Mouse (Mus musculus) lung, postnatal 25 days (tissue): ENCODE data around the gene Cox19.

Experiments
- DNase-seq: peaks from one replicate; pipeline ENCODE4 v3.0.0; 2022; ENCODE audit warnings: low spot score

The Cox19 gene

DNA sequence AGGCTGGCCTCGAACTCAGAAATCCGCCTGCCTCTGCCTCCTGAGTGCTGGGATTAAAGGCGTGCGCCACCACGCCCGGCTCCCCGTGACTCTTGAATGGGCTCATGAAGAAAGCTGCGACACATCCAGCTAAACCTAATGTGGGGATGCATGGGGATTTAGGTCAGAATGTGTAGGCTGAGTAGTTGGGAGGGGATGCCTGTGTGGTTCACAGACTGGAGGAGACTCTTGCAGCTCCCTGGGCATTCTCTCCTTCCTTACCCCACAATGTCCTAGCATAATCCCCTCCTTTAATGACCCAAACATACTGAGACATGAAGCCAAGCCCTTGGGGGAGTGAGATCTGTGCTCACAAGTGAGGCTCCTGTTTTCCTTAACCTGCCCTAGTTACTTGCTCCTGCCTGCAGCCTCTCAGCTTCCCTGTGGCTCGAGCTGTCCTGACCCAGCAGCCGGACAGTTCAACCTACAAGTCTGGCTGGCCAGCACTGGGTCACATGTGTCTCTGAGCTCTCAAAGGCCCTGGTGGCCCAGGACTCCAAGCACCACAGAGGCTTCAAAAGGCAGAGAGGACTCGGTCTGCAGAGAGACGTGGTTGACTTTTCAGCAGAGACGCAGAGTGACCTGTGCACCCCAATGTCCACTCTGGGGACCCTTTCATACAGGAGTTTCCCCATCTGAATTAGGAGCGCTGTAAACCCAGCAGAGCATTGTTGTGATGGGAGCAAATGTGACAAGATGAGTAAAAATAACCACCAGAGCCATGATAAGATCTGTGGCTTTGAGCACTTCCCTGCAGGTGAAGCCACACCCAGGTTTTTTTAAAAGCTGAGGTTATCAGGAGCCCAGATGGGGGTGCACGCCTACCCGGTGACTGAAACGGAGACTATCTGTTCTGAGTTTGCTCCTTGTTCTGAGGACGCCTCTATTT, 30.6 kb upstream of the Cox19 start:
- peak; percentile 71 for DNase-seq

DNA sequence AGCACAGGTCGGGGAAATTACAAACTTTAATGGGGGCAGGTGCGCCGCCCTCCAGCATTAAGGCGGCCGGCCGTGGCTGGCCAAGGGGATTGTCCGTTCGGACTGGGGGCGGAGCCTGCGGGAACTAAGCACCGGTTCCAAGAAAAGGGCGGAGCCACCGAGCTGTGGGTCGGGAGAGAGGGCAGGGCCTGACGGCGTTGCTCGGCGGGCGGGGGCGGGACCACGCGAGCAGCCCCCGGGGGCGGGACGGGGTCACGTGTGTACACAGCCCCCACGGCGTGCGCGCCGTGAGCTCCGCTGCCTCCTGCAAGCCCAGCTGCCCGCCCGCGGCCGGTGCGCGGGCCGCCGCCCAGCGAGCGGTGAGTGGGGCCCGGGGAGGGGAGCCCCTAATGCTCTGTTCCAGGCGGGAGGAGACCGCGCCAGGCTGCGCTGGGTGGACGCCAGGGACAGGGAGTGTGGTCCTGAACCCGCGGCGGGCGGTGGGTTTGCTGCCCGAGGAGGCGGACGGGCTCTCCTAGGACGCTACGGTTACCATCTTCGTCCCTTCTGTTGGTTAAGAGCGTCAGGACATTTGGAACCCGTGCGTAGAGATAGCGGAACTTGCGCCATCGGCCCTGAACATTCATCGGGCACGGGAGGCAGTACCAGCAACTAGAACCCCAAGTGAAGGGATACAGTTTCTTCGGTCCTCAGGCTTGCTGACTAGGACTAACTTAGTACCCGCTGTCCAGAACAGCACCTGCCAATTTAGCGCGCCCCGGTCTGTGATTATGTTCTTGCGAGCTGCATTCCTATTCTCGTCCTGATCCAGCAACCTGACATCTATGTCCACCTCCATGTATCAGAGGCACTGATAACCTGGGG, 29.4 kb upstream of the Cox19 start:
- peak; percentile 98 for DNase-seq

DNA sequence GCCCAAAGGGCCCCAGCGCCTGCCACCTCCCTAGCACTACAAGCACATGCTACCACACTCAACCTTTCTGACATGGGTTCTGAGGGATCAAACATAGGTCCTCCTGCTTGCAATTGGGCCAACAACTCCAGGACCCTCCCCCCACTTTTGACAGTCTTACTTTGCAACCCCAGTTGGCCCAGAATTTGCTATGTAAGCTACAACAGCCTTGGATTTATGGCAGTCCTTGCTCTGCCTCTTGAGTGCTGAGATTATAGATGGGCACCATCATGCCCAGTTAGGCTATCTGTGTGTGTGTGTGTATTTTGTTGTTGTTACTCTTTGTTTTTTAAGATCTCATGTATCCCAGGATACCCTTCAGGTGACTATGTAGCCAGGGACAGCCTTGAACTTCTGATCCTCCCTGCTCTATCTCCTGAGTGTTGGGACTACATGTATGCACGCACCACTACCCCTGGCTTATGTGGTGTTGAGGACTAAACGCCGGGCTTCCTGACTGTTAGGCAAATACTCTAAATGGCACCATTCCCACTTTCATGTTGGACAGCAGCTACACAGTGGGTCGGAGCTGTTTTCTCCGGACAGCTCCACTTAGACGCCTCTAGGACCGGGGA, 28.7 kb upstream of the Cox19 start:
- DNase-seq: no peak

DNA sequence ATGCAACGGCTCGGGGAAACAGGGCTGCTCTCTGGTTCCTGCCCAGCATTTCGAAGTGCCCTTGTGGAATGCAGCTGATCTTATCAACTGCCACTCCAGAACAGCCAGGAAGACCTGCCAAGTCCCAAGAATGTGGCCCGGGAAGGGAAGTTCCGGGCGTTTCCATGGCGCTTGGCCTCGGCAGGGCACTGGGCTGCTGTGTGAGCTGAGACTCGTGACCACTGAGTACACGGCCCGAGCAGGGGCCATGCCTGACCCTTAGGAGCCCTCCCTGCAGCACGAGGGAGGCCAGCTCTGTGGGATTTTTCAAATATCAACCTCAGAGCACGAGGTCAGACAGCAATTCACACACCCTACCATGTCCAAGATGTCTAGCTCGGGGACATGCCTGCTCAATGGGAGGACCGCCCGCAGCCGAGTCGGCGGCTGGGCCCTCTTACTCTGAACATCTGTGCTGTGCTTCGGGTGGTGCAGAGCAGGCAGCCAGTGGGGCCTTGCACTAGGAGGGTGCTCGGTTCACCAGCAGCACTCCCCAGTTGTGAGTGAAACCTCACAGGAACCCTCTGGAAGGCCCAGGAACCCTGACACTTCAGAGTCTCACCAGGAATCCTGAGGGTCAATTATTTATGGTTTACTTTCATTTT, 27.9 kb upstream of the Cox19 start:
- DNase-seq: peak; percentile 96

DNA sequence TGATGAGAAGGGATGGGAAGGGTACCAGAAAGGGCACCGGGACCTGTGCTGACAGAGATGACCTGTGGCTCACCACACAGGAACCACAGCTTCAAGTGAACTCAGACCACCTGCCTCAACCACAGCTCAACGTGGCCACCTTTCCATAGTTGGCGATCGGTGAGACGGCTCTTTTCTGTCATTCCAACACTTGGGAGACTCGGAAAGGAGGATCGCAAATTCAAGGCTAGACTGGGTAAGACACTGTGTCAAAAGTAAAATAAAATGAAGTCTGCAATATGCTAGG, 27.0 kb upstream of the Cox19 start:
- DNase-seq: no peak

DNA sequence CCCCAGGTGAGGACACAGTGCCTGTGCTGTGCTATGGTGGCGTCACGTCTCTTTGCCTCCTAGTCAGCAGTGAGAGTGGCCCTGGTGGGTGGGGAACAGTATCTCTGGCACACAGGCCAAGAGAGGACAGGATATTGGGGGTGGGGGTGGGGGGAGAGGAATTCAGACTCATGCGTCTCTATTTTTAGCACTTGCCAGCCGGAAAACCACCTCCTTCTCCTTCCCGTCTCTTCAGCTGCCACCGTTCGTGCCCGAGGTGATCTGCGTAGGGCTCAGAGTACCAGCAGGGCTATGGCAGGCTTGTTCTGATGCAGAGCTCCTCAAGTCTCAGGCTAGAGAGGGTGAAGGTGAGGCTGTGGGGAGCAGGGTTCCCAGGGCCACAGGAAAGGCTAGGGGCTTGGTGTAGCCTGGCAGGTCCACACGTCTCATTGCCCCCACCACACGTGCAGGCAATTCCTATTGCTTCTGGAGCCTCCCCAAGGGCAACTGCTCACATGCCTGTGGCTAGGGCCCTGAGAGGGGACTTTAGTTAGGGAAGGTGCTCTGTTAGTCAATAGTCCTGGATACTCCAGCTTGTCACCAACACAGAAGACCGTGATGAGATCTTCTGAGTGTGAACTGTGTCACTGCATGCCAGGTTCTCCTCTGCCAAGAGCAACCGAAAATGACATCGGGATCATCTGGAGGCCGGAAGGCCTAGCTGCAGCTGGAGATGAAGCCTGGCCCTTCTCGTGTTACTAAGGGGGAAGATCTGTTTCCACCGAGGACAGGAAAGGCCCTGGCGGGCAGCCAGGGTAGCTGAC, 26.5 kb upstream of the Cox19 start, which contains the start of gene Gpr146:
Gene Gpr146, plus strand, starts transcription at position 230 of the 803 bp plus-strand sequence.
- DNase-seq: peak; percentile 85

DNA sequence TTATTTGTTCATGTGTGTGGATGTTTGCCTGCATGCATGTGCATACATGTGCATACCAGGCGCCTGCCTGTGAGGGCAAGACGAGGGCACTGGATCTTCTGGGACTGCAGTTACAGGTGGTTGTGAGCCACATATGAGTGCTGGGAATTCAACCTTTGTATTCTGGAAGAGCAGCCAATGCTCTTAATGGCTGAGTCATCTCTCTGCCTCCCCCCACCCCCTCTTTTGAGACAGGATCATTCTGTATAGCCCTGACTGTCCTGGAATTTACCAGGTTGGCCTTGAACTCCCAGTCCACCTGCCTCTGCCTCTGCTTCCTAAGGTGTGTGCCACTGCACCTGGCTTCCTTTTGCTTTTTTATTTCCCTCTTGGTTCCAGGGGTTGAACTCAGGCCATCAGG, 23.6 kb upstream of the Cox19 start:
- DNase-seq: no peak

DNA sequence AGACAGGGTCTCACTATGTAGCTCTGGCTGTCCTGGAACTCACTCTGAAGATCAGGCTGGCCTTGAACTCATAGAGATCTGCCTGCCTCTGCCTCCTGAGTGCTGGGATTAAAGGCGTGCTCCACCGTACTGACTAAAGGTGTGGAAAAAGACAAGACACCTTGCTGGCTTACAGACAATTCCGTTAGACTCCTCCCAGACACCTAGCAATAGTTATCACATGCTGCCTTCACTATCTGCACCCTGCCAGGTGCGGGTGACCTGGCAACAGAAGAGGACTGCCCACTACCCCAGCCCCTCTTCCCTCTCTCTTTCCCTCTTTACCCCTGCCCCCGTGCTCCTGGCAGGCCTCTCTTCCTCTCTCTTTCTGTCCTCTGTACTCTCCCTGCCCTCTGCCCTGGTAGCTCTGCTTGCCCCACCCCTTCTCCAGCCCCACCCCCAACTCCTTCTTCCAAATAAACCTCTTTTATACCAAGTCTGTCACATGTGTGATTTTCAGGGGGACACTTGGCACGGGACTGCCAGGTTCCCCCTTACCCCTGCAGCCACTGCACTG, 22.7 kb upstream of the Cox19 start:
- no peak for DNase-seq

DNA sequence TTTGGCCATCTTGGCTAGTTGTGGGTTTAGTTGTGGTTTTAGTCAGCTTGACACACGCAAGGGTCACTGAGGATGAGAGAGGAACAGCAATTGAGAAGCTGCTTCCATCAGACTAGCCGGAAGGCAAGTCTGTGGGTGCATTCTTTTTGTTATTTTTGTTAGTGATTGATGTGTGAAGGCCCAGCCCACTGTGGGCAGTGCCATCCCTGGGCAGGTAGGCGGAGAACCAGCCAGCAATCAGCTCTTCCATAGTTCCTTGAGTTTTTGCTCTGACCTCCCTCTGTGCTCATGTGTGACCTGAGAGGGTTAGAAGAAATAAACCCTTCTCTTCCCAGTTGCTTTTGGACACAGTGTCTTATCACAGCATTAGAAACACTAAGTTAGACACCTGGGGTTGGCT, 21.9 kb upstream of the Cox19 start:
- no peak for DNase-seq

DNA sequence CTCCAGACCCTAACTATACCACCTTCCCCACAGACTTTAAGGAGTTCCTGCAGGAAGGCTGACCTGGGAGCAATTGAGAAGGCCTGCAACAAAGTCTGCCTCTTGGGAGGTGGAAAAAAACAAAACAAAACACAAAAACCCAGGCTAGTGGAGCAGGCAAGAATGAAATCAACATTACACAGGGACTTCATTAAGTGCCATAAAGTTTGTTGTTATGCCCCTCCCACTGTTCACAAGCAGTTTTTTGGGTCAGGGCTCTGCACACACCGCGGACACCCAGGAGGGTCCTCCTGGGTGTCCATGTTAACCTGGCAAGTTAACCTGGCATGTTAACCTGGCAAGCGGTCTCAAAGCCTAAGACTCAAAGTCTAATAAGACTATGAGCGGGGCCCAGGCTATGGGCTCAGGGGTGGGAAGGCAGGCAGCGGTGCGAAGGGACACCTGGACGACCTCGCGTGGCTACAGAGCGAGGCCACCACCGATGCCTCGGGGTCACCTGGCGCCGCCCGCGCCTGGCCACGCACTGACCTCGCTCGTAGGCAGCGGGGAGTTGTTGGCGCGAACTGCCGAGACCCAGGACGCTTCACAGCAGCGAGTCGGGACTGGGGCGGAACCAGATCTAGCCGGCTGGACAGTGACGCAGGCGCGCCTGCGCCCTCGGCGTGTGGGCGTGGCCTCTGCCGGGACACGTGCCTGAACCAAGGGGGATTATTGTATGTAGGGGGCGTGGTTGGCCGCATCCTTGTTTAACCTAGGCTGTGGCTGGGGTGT, 20.6 kb upstream of the Cox19 start:
- peak; percentile 94 for DNase-seq

DNA sequence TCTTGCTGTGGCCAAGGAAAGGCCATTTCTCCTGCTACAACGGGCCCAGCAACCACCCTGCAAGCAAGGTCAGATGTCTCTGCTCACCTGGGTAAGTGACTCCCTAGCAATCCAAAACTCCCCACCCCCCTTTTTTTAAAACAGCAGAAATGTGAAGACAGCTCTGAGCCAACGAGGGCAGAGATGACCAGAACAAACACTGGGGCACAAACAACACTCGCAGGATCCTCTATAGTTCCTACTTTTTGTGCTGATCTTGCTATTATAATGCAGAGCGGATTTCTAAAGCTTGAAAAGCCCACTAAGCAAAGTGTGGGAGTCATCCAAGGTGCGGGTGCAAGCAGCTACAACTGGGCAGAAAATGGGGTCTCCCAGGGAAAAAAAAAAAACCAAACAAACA, 19.9 kb upstream of the Cox19 start:
- no peak for DNase-seq

DNA sequence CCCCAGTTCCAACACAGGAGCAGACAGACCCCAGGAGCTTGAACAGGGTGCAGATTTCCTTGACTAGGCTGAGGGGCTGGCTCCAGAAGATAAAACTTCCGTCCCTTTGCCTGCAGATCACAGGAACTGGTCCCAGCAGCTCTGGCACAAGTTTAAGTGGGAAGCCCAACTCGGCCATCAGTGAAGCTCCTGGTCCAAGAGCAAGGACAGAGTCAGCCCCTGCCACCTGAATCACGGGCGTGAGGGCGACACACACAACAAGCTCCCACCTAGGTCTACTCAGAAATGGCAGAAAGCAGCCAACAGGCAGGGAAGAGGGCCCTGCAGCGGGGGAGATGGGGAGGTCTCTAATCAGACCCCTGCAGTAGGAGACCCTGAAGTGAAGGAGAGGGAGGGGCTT, 19.1 kb upstream of the Cox19 start:
- DNase-seq: no peak

DNA sequence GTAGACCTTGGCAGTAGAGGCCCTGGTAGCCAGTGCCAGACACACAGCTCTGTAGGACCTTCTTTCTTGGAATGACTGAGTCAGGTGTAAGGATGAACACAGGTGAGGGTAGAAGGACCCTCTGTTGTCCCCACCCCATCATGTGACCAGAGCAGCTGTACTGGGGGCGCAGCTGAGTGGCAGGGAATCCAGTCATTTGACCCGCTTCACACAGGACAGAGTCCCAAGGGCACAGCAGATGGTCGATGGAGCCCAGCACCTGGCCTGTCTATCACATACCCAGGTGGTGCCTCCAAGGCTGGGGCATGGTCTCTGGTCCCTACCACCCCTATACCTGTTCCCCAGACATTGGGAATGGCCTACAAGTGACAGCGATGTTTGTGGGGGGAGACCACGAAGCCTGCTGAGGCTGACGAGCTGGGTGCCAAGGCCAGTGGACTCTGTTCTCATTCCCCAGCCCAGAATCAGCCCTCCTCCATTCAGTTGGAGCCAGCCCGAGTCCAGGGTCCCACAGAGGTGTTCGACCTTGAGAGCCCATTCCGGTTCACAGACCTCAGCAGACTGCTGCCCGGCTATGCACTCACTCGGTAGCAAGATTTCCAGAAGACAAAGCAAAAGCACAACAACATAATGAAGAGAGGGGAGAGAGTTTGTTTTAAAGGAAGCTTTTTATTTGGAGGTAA, 17.6 kb upstream of the Cox19 start:
- no peak for DNase-seq

DNA sequence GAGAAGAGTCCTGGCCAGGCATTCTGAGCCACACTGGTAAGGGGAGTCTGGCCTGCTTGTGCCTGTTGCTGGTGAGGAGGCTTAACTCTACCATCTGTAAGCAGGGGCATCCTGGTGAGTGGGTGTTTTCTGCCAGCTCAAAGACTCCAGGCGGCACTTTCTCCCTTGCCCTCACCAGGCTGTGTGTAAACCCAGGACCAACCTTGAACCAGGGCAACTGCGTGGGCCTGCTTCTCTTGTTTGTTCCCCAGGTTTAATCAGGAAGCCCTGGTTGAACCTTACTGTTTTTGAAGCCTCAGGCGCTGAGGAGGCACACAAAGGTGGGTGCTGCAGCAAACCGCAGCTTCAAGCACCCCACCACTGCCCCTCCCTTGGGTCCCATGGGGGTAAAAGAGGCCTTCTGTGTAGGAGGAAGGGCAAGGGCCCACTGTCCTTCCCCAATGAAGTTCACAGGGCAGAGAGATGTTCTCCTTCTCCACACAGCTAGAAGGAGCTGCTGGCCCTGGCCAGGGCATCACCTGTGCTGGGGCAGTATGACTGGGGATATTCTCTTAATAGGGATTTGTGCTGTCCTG, 16.8 kb upstream of the Cox19 start:
- peak; percentile 49 for DNase-seq

DNA sequence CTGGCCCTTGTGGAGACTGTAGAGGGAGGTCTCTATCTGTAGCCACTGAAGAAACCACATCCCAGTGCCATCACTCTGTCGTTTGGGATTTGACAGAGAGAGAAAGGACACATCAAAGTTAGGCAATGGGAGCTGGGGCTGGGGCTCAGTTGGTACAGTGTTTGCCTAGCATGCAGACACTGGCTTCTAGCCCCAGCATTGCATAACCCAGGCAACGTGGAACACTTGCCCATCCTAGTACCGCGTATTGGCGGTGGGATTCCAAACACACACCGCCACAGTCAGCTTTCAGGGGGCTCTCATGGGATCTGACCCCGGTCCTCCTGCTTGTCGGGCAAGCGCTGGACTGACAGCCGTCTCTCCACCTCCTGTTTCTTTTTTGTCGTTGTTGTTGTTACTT, 15.3 kb upstream of the Cox19 start:
- no peak for DNase-seq

DNA sequence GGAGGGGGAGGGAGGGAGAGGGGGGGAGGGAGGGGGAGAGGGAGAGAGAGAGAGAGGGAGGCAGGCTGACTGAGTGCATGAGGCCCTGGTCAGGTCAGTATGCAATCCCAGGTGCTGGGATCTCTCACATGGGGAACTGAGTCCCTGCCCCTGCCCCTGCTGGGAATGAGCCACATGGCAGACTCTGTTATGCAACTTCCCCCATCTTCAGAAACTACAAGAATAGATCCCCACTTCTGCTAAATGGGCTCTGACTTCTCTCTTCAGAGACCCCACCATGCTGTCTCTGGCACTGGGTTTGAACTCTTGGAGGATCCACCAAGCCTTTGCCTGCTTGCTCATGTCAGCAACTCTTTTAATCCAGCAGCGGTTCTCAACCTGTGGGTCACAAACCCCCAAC, 14.6 kb upstream of the Cox19 start:
- peak; percentile 56 for DNase-seq

DNA sequence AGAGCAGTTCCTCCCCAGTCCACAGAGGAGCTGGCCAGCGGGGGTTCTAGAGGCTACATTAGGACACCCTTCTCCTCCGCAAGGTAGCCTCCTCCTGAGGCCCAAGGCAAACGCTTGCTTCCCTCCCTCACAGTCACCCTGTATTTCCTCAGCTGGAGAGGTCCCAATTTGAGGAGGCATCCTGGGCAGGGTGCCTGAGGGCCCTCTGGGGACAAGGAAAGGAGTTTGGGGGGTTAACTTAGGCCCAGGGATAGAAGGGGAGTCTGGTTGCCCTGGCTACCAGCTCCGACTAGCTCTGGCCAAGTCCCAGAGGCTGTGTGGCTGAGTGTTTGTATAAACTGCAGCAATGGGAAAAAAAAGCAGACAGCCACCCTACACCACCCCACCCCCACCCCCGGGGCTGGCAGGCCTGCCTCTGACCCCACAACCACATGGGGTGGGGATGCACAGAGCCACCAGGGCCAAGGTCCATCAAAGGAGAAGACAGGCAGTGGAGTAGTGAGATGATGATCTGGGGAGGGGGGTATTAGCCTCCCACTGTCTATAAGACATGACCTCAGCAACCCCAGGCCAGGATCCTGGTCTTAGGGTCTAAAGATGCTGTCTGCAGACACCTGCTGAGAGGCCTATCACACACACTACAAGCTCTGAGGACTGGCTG, 13.8 kb upstream of the Cox19 start:
- peak; percentile 61 for DNase-seq

DNA sequence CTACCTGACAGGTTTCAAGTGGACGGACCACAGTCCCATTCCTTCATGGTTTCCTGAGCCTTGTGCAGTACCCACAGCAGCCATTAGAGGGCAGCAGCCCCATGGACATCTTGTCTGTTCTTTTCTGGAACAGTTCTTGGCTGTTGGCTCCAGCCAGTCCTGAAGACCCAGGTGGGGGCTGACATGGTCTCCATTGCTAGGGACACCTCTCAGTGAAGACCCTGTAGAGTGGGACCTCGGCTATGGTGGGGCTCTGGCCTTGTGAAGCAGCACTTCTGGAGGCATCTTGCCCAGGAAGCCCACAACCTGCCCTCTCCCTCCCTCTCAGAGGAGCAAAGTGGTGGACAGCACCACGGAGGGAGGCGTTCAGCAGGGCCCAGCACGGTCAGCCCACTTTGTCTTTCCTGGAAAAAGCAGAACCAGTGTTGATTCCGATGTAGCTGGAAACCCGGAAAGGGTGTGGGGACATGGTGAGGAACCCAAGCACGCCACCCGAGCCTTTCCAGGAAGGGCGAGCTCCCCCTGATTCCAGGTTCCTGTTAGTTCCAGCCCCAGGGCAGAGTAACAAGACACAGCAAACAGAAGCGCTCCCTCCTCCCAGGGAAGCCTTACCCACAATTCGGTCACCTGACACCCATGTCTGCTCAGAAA, 13.2 kb upstream of the Cox19 start:
- DNase-seq: peak; percentile 92
